Mouse (Mus musculus) MEL (cell line): ENCODE results near the gene Dera. TPM values are rescaled to one million over a fixed set of nuclear protein-coding genes. Genes with fewer than 3 reads are reported as not detected.

Experiments used
- DNase-seq: peaks from one replicate; pipeline ENCODE4 v3.0.0; 2011; ENCODE audit warnings: low read depth, low spot score
- H3K27ac ChIP-seq: 2 replicates; pipeline ENCODE4 v1.5.1; 2012; ENCODE audit warnings: low read depth, mild to moderate bottlenecking, control low read depth, low read length, moderate library complexity; ENCODE audit not compliant: control insufficient read depth
- H3K27me3 ChIP-seq, 2 experiments: fragments of 150-350 bp in 1 of 2; sonication (generic) in 1 of 2; 2 replicates each; pipeline ENCODE4 v1.6.1; 2012; ENCODE audit warnings: low read length in 2 of 2, mild to moderate bottlenecking in 2 of 2, improper control_type of control experiment in 1 of 2, moderate library complexity in 1 of 2; ENCODE audit not compliant: insufficient read depth in 2 of 2, control insufficient read depth in 1 of 2
- H3K36me3 ChIP-seq, 2 experiments: 2 replicates each; pipeline ENCODE4 v1.6.1; 2012 to 2014; ENCODE audit warnings: low read length in 2 of 2, improper control_type of control experiment in 1 of 2, inconsistent platforms in 1 of 2, mild to moderate bottlenecking in 1 of 2; ENCODE audit not compliant: insufficient read depth in 2 of 2, control insufficient read depth in 1 of 2
- H3K4me1 ChIP-seq, 2 experiments: fragments of 150-350 bp in 1 of 2; sonication (generic) in 1 of 2; 2 replicates each; pipeline ENCODE4 v1.6.1; 2012; ENCODE audit warnings: low read length in 2 of 2, improper control_type of control experiment in 1 of 2, mild to moderate bottlenecking in 1 of 2; ENCODE audit not compliant: insufficient read depth in 2 of 2, control insufficient read depth in 1 of 2
- H3K4me3 ChIP-seq, 2 experiments: fragments of 150-350 bp in 1 of 2; sonication (generic) in 1 of 2; 2 replicates each; pipeline ENCODE4 v1.5.1; 2012; ENCODE audit warnings: low read depth in 2 of 2, low read length in 2 of 2, mild to moderate bottlenecking in 2 of 2, moderate library complexity in 2 of 2, control low read depth in 1 of 2, improper control_type of control experiment in 1 of 2; ENCODE audit not compliant: control insufficient read depth in 1 of 2, insufficient read depth in 1 of 2
- H3K79me2 ChIP-seq: 2 replicates; pipeline ENCODE4 v1.6.1; 2012; ENCODE audit warnings: mild to moderate bottlenecking, low read length, moderate library complexity; ENCODE audit not compliant: control insufficient read depth, poor library complexity, insufficient read depth
- H3K9ac ChIP-seq: 2 replicates; pipeline ENCODE4 v1.6.1; 2012; ENCODE audit warnings: low read depth, mild to moderate bottlenecking, control low read depth, low read length, moderate library complexity; ENCODE audit not compliant: control insufficient read depth, poor library complexity, severe bottlenecking
- H3K9me3 ChIP-seq: fragments of 150-350 bp; sonication (generic); replicated peaks from 2 replicates; pipeline ENCODE4 v1.6.1; 2012; ENCODE audit warnings: mild to moderate bottlenecking, low read length, improper control_type of control experiment, moderate library complexity; ENCODE audit not compliant: insufficient read depth
- CHD1 ChIP-seq: IDR thresholded peaks from 2 replicates; pipeline ENCODE4 v1.6.1; 2012; ENCODE audit warnings: low read depth, mild to moderate bottlenecking, inconsistent platforms, low read length, improper control_type of control experiment
- CHD2 ChIP-seq: IDR thresholded peaks from 2 replicates; pipeline ENCODE4 v1.6.1; 2011; ENCODE audit warnings: low read length, improper control_type of control experiment
- E2F4 ChIP-seq: IDR thresholded peaks from 2 replicates; pipeline ENCODE4 v1.6.1; 2011; ENCODE audit warnings: low read depth, low read length, improper control_type of control experiment, borderline replicate concordance
- ELF1 ChIP-seq: IDR thresholded peaks from 2 replicates; pipeline ENCODE4 v1.6.1; 2014; ENCODE audit warnings: low read depth, mild to moderate bottlenecking, inconsistent platforms, low read length, improper control_type of control experiment, moderate library complexity
- ETS1 ChIP-seq: IDR thresholded peaks from 2 replicates; pipeline ENCODE4 v1.6.1; 2012; ENCODE audit warnings: low read depth, mild to moderate bottlenecking, inconsistent platforms, low read length, improper control_type of control experiment, moderate library complexity
- HCFC1 ChIP-seq: IDR thresholded peaks from 2 replicates; pipeline ENCODE4 v1.6.1; 2012; ENCODE audit warnings: low read depth, mild to moderate bottlenecking, inconsistent platforms, low read length, improper control_type of control experiment, moderate library complexity
- KAT2A ChIP-seq: conservative IDR thresholded peaks from 2 replicates; pipeline ENCODE4 v1.6.1; 2012; ENCODE audit warnings: low read depth, low read length, improper control_type of control experiment, inconsistent platforms
- MAFK ChIP-seq: IDR thresholded peaks from 2 replicates; pipeline ENCODE4 v1.6.1; 2011; ENCODE audit warnings: low read depth, mild to moderate bottlenecking, low read length, improper control_type of control experiment, borderline replicate concordance
- MXI1 ChIP-seq: IDR thresholded peaks from 2 replicates; pipeline ENCODE4 v1.6.1; 2011; ENCODE audit warnings: mild to moderate bottlenecking, low read depth, low read length, improper control_type of control experiment
- MYB ChIP-seq: IDR thresholded peaks from 2 replicates; pipeline ENCODE4 v1.6.1; 2011; ENCODE audit warnings: mild to moderate bottlenecking, low read depth, low read length, improper control_type of control experiment
- MYC ChIP-seq: IDR thresholded peaks from 2 replicates; pipeline ENCODE4 v1.6.1; 2011; ENCODE audit warnings: low read depth, mild to moderate bottlenecking, low read length, improper control_type of control experiment, moderate library complexity
- NELFE ChIP-seq: IDR thresholded peaks from 2 replicates; pipeline ENCODE4 v1.6.1; 2011; ENCODE audit warnings: low read depth, low read length, improper control_type of control experiment
- NRF1 ChIP-seq: IDR thresholded peaks from 2 replicates; pipeline ENCODE4 v1.6.1; 2014; ENCODE audit warnings: low read depth, mild to moderate bottlenecking, inconsistent platforms, low read length, improper control_type of control experiment, moderate library complexity; ENCODE audit not compliant: poor library complexity, insufficient read depth, severe bottlenecking
- POLR2A ChIP-seq, 2 experiments: IDR thresholded peaks; 2 replicates each; pipeline ENCODE4 v1.6.1; 2011 to 2012; ENCODE audit warnings: low read length in 2 of 2, mild to moderate bottlenecking in 2 of 2, control low read depth in 1 of 2, improper control_type of control experiment in 1 of 2, low read depth in 1 of 2, moderate library complexity in 1 of 2; ENCODE audit not compliant: control insufficient read depth in 1 of 2, insufficient read depth in 1 of 2, poor library complexity in 1 of 2
- POLR2AphosphoS2 ChIP-seq: IDR thresholded peaks from 2 replicates; pipeline ENCODE4 v1.6.1; 2011; ENCODE audit warnings: low read length, improper control_type of control experiment
- RAD21 ChIP-seq: IDR thresholded peaks from 2 replicates; pipeline ENCODE4 v1.6.1; 2011; ENCODE audit warnings: mild to moderate bottlenecking, low read depth, low read length, improper control_type of control experiment
- RCOR1 ChIP-seq: IDR thresholded peaks from 2 replicates; pipeline ENCODE4 v1.6.1; 2012; ENCODE audit warnings: low read depth, mild to moderate bottlenecking, inconsistent platforms, low read length, improper control_type of control experiment
- SIN3A ChIP-seq: IDR thresholded peaks from 2 replicates; pipeline ENCODE4 v1.6.1; 2012; ENCODE audit warnings: low read length, improper control_type of control experiment, inconsistent platforms
- TAL1 ChIP-seq: IDR thresholded peaks from 2 replicates; pipeline ENCODE4 v1.6.1; 2012; ENCODE audit warnings: mild to moderate bottlenecking, inconsistent platforms, low read length, moderate library complexity, mixed read lengths
- TBP ChIP-seq: IDR thresholded peaks from 2 replicates; pipeline ENCODE4 v1.8.0; 2011; ENCODE audit warnings: low read depth, low read length, improper control_type of control experiment
- TCF12 ChIP-seq: IDR thresholded peaks from 2 replicates; pipeline ENCODE4 v1.6.1; 2014; ENCODE audit warnings: low read depth, mild to moderate bottlenecking, inconsistent platforms, low read length, improper control_type of control experiment, moderate library complexity
- USF1 ChIP-seq: IDR thresholded peaks from 2 replicates; pipeline ENCODE4 v1.6.1; 2014; ENCODE audit warnings: low read depth, mild to moderate bottlenecking, inconsistent platforms, low read length, improper control_type of control experiment, moderate library complexity
- USF2 ChIP-seq, 2 experiments: IDR thresholded peaks; 2 replicates each; pipeline ENCODE4 v1.6.1; 2011 to 2012; ENCODE audit warnings: improper control_type of control experiment in 2 of 2, low read length in 2 of 2, borderline replicate concordance in 1 of 2, inconsistent platforms in 1 of 2, low read depth in 1 of 2, mild to moderate bottlenecking in 1 of 2; ENCODE audit not compliant: insufficient read depth in 1 of 2
- ZC3H11A ChIP-seq: IDR thresholded peaks from 2 replicates; pipeline ENCODE4 v1.6.1; 2012; ENCODE audit warnings: low read depth, mild to moderate bottlenecking, inconsistent platforms, low read length, improper control_type of control experiment
- ZMIZ1 ChIP-seq: IDR thresholded peaks from 2 replicates; pipeline ENCODE4 v1.6.1; 2012; ENCODE audit warnings: low read depth, mild to moderate bottlenecking, inconsistent platforms, low read length, improper control_type of control experiment, moderate library complexity
- ZNF384 ChIP-seq: IDR thresholded peaks from 2 replicates; pipeline ENCODE4 v1.6.1; 2012; ENCODE audit warnings: low read depth, mild to moderate bottlenecking, inconsistent platforms, low read length, improper control_type of control experiment
- polyA plus RNA-seq, 2 experiments: library from polyadenylated mRNA; stranded (reverse) in 1 of 2; unstranded in 1 of 2; fragments of >175 nt in 1 of 2; fragments of >200 nt in 1 of 2; gene quantifications; 2 replicates each; pipeline versions ENCODE4 v1.2.1 to v1.2.4; 2012; ENCODE audit warnings: low replicate concordance in 2 of 2, low read depth in 1 of 2; ENCODE audit not compliant: insufficient read length in 2 of 2, insufficient read depth in 1 of 2, missing spikeins in 1 of 2
- total RNA-seq: library from RNA; depleted of rRNA; stranded (reverse); fragments of 300-350 nt; gene quantifications from 2 replicates; pipeline ENCODE4 v1.2.3, GENCODE M21; 2012

The Dera gene
- total and polyA plus RNA-seq, 3 experiments = 39.4 to 56.9 TPM; not detected in 1

- H3K9ac ChIP-seq = no peak overlapping the region
- TF ChIP-seq CHD1 = no peak
- no peak for TF ChIP-seq MAFK
- no peak for TF ChIP-seq CHD2
- TF ChIP-seq RCOR1 = no peak
- no peak for TF ChIP-seq NELFE
- no peak for TF ChIP-seq MXI1
- TF ChIP-seq ZC3H11A = no peak
- TF ChIP-seq POLR2A (IDR thresholded peaks at IDR 0.05; ENCODE audit: control insufficient read depth in 1 of 2, insufficient read depth in 1 of 2, low read depth in 1 of 2, low read length in 2 of 2, poor library complexity in 1 of 2) = no peak
- TF ChIP-seq MYB = no peak
- TF ChIP-seq, all 39 proteins: peak for 0
- Histone ChIP-seq H3K4me1 (no peaks in the 10 kb centered on the region), H3K27ac (no peak overlapping the region), H3K9me3 (no peaks in the 10 kb centered on the region), H3K4me3 (no peak overlapping the region), H3K27me3 (no peaks in the 10 kb centered on the region), H3K79me2 (no peaks in the 10 kb centered on the region), H3K36me3 (no peaks in the 10 kb centered on the region)
- DNase-seq = no peak
Observed at GRCm38 (mm10) chr6:137764572-137765210, 10.3 kb downstream of the Dera start.

- no peaks in the 10 kb centered on the region for H3K9me3 ChIP-seq
- H3K79me2 ChIP-seq = no peaks in the 10 kb centered on the region
- no peak overlapping the region for H3K9ac ChIP-seq
- no peak for DNase-seq
- no peak overlapping the region for H3K27ac ChIP-seq
- H3K27me3 ChIP-seq = no peaks in the 10 kb centered on the region
- H3K4me1 ChIP-seq = no peaks in the 10 kb centered on the region
- TF ChIP-seq E2F4 (no peak), NRF1 (no peak)
- no peak overlapping the region for H3K4me3 ChIP-seq
- H3K36me3 ChIP-seq = no peaks in the 10 kb centered on the region
Observed at GRCm38 (mm10) chr6:137766177-137766576, 11.8 kb downstream of the Dera start.

GRCm38 (mm10) chr6:137771621-137772250 is 17.4 kb downstream of the Dera start:
- Histone ChIP-seq H3K27me3 (no peaks in the 10 kb centered on the region), H3K36me3 (no peaks in the 10 kb centered on the region), H3K9me3 (no peaks in the 10 kb centered on the region), H3K9ac (no peak overlapping the region), H3K79me2 (no peaks in the 10 kb centered on the region), H3K4me3 (no peak overlapping the region), H3K27ac (no peak overlapping the region), H3K4me1 (no peaks in the 10 kb centered on the region)
- TF ChIP-seq TCF12 (no peak), USF2 (IDR thresholded peaks at IDR 0.05; ENCODE audit: borderline replicate concordance in 1 of 2, insufficient read depth in 1 of 2, low read depth in 1 of 2, low read length in 2 of 2) (no peak), ZNF384 (no peak), TAL1 (no peak), USF1 (no peak), ZMIZ1 (no peak), MAFK (no peak), HCFC1 (no peak), POLR2AphosphoS2 (no peak), MYC (no peak), ELF1 (no peak), CHD2 (no peak), NELFE (no peak), TBP (no peak), ETS1 (no peak), KAT2A (no peak), SIN3A (no peak), RCOR1 (no peak), RAD21 (no peak)
- no peak for DNase-seq
